Mouse (Mus musculus) heart, embryonic 13.5 days (tissue): ENCODE measurements around the gene Tgfb2. TPM values are rescaled to one million over a fixed set of nuclear protein-coding genes. Genes with fewer than 3 reads are reported as not detected.

ENCODE experiments used
- ATAC-seq: fragments of 200-750 bp; cut with Nextera tagmentation; 2 replicates; pipeline ENCODE4 v1.8.0; 2017; ENCODE audit warnings: moderate TSS enrichment; ENCODE audit not compliant: insufficient number of reproducible peaks, low FRiP score, low TSS enrichment; ENCODE audit errors: extremely low read depth
- H3K27ac ChIP-seq: fragments of 300-500 bp; sonication (generic); replicated peaks from 2 replicates; pipeline ENCODE4 v1.5.1; 2015; ENCODE audit warnings: moderate library complexity, mild to moderate bottlenecking, inconsistent platforms
- H3K27me3 ChIP-seq: fragments of 300-500 bp; sonication (generic); replicated peaks from 2 replicates; pipeline ENCODE4 v1.6.1; 2015; ENCODE audit warnings: mild to moderate bottlenecking, inconsistent platforms
- H3K36me3 ChIP-seq: fragments of 300-500 bp; sonication (generic); 2 replicates; pipeline ENCODE4 v1.6.1; 2015; ENCODE audit warnings: mild to moderate bottlenecking, inconsistent platforms
- H3K4me1 ChIP-seq: fragments of 300-500 bp; sonication (generic); 2 replicates; pipeline ENCODE4 v1.6.1; 2015; ENCODE audit warnings: inconsistent platforms
- H3K4me2 ChIP-seq: fragments of 300-500 bp; sonication (generic); 2 replicates; pipeline ENCODE4 v1.6.1; 2015; ENCODE audit warnings: inconsistent platforms, mild to moderate bottlenecking, moderate library complexity
- H3K4me3 ChIP-seq: fragments of 300-500 bp; sonication (generic); 2 replicates; pipeline ENCODE4 v1.5.1; 2015; ENCODE audit warnings: moderate library complexity, mild to moderate bottlenecking, inconsistent platforms
- H3K9ac ChIP-seq: fragments of 300-500 bp; sonication (generic); 2 replicates; pipeline ENCODE4 v1.6.1; 2015; ENCODE audit warnings: inconsistent platforms, mild to moderate bottlenecking, moderate library complexity
- H3K9me3 ChIP-seq: fragments of 300-500 bp; sonication (generic); 2 replicates; pipeline ENCODE4 v1.6.1; 2016; ENCODE audit warnings: inconsistent platforms
- WGBS: fragments of 180-500 bp; shearing (Covaris S2); methylation state at CpG from one replicate; pipeline ENCODE4 v1.1.7; 2015; ENCODE audit warnings: mixed read lengths; 5-methylcytosine and 5-hydroxymethylcytosine counted together
- polyA plus RNA-seq: library from polyadenylated mRNA; unstranded; fragments of >200 nt; fragmentation: Nextera tagmentation; extraction: Ambion mirVana; gene quantifications from 2 replicates; pipeline ENCODE4 v1.2.1, GENCODE M21; 2015

Tgfb2 gene
- polyA plus RNA-seq, 1 experiment from 2014 or later: 63.5 TPM

- no peaks in the 10 kb centered on the region for H3K9me3 ChIP-seq
Measured at GRCm38 (mm10) chr1:186675263-186675662, 30.5 kb downstream of the Tgfb2 start.

GRCm38 (mm10) chr1:186674621-186675020 is 31.2 kb downstream of the Tgfb2 start:
- peaks cover 80% of the 10 kb centered on the region for H3K4me1 ChIP-seq
- no peaks in the 10 kb centered on the region for H3K27me3 ChIP-seq
- H3K4me2 ChIP-seq: no peak overlapping the region
- ATAC-seq: no peak
- H3K4me3 ChIP-seq: no peak overlapping the region
- H3K27ac ChIP-seq: no peak overlapping the region
- no peak overlapping the region for H3K9ac ChIP-seq
- WGBS: 71% methylated on average over 3 of the region's 3 CpGs
- H3K36me3 ChIP-seq: peaks cover 17% of the 10 kb centered on the region
- no peaks in the 10 kb centered on the region for H3K9me3 ChIP-seq

More at GRCm38 (mm10) chr1:186675263-186675662, 30.5 kb downstream of the Tgfb2 start:
- no peaks in the 10 kb centered on the region for H3K27me3 ChIP-seq
- H3K9ac ChIP-seq: no peak overlapping the region
- no peak overlapping the region for H3K4me2 ChIP-seq
- H3K4me1 ChIP-seq: peaks cover 80% of the 10 kb centered on the region
- no peak overlapping the region for H3K27ac ChIP-seq
- H3K36me3 ChIP-seq: peaks cover 17% of the 10 kb centered on the region
- no peak for ATAC-seq
- H3K4me3 ChIP-seq: no peak overlapping the region
- WGBS: 72% methylated on average over 6 of the region's 6 CpGs

- Histone ChIP-seq H3K4me2 (no peak overlapping the region), H3K4me1 (peaks cover 77% of the 10 kb centered on the region), H3K4me3 (no peak overlapping the region), H3K36me3 (peaks cover 17% of the 10 kb centered on the region), H3K9me3 (no peaks in the 10 kb centered on the region), H3K27ac (no peak overlapping the region), H3K9ac (no peak overlapping the region), H3K27me3 (no peaks in the 10 kb centered on the region)
- ATAC-seq: no peak
- WGBS: 69% methylated on average over 4 of the region's 4 CpGs
Measured at GRCm38 (mm10) chr1:186673166-186673565, 32.6 kb downstream of the Tgfb2 start.

- no peaks in the 10 kb centered on the region for H3K27me3 ChIP-seq
- peak overlapping the region; percentile 90 for H3K27ac ChIP-seq
- WGBS: 14% methylated on average over 11 of the region's 11 CpGs
- no peak overlapping the region; the same call in 1 of the 2 replicates for H3K9ac ChIP-seq
- peak; percentile 64; the same call in 1 of the 2 replicates for ATAC-seq
- peaks cover 14% of the 10 kb centered on the region for H3K36me3 ChIP-seq
- H3K4me2 ChIP-seq: peak overlapping the region; percentile 60
- no peaks in the 10 kb centered on the region for H3K9me3 ChIP-seq
- H3K4me1 ChIP-seq: peaks cover 86% of the 10 kb centered on the region
- peak overlapping the region; percentile 21 for H3K4me3 ChIP-seq
Measured at GRCm38 (mm10) chr1:186663412-186663811, 42.4 kb downstream of the Tgfb2 start.

- no peaks in the 10 kb centered on the region for H3K9me3 ChIP-seq
- no peak for ATAC-seq
- H3K4me3 ChIP-seq: peak overlapping the region; percentile 21
- H3K4me2 ChIP-seq: peak overlapping the region; percentile 60
- no peaks in the 10 kb centered on the region for H3K27me3 ChIP-seq
- H3K27ac ChIP-seq: peak overlapping the region; percentile 90
- peaks cover 14% of the 10 kb centered on the region for H3K36me3 ChIP-seq
- WGBS: 16% methylated on average over 10 of the region's 10 CpGs
- peak overlapping the region; percentile 58 for H3K9ac ChIP-seq
- H3K4me1 ChIP-seq: peaks cover 86% of the 10 kb centered on the region
Measured at GRCm38 (mm10) chr1:186662996-186663395, 42.8 kb downstream of the Tgfb2 start.

- Histone ChIP-seq H3K27me3 (no peaks in the 10 kb centered on the region), H3K36me3 (peaks cover 14% of the 10 kb centered on the region), H3K4me3 (no peak overlapping the region), H3K9me3 (no peaks in the 10 kb centered on the region), H3K9ac (0 out of 2 replicates have a peak overlapping the region, but pooled peaks have one; percentile 1), H3K27ac (peak overlapping the region; percentile 49), H3K4me2 (no peak overlapping the region), H3K4me1 (peaks cover 81% of the 10 kb centered on the region)
- no peak for ATAC-seq
- 75% methylated on average over 15 of the region's 15 CpGs for WGBS
Measured at GRCm38 (mm10) chr1:186661206-186661921, 44.4 kb downstream of the Tgfb2 start.

- no peak for ATAC-seq
- H3K27ac ChIP-seq: no peak overlapping the region
- H3K36me3 ChIP-seq: peaks cover 10% of the 10 kb centered on the region; the same call in 1 of the 2 replicates
- H3K4me1 ChIP-seq: peaks cover 76% of the 10 kb centered on the region
- H3K4me2 ChIP-seq: no peak overlapping the region
- no peak overlapping the region for H3K4me3 ChIP-seq
- 81% methylated on average over 11 of the region's 11 CpGs for WGBS
- H3K27me3 ChIP-seq: no peaks in the 10 kb centered on the region
- H3K9me3 ChIP-seq: no peaks in the 10 kb centered on the region
- no peak overlapping the region for H3K9ac ChIP-seq
Measured at GRCm38 (mm10) chr1:186658783-186659182, 47.0 kb downstream of the Tgfb2 start.

- H3K27me3 ChIP-seq: no peaks in the 10 kb centered on the region
- 82% methylated on average over 16 of the region's 16 CpGs for WGBS
- H3K27ac ChIP-seq: peak overlapping the region; percentile 49; the same call in 1 of the 2 replicates
- no peak overlapping the region for H3K4me3 ChIP-seq
- no peak overlapping the region for H3K9ac ChIP-seq
- H3K9me3 ChIP-seq: no peaks in the 10 kb centered on the region
- no peak for ATAC-seq
- H3K4me1 ChIP-seq: peaks cover 75% of the 10 kb centered on the region
- H3K36me3 ChIP-seq: peaks cover 10% of the 10 kb centered on the region; the same call in 1 of the 2 replicates
- H3K4me2 ChIP-seq: no peak overlapping the region
Measured at GRCm38 (mm10) chr1:186657559-186658219, 48.1 kb downstream of the Tgfb2 start.

GRCm38 (mm10) chr1:186656732-186657329 is 49.0 kb downstream of the Tgfb2 start:
- 61% methylated on average over 5 of the region's 5 CpGs for WGBS
- Histone ChIP-seq H3K4me3 (no peak overlapping the region), H3K9me3 (no peaks in the 10 kb centered on the region), H3K4me1 (peaks cover 75% of the 10 kb centered on the region), H3K4me2 (no peak overlapping the region), H3K27me3 (no peaks in the 10 kb centered on the region), H3K27ac (peak overlapping the region; percentile 49), H3K9ac (no peak overlapping the region), H3K36me3 (peaks cover 10% of the 10 kb centered on the region; the same call in 1 of the 2 replicates)
- ATAC-seq: no peak

GRCm38 (mm10) chr1:186656201-186656600 is 49.6 kb downstream of the Tgfb2 start:
- Histone ChIP-seq H3K4me2 (no peak overlapping the region), H3K4me3 (no peak overlapping the region), H3K9ac (no peak overlapping the region), H3K9me3 (no peaks in the 10 kb centered on the region), H3K36me3 (peaks cover 7% of the 10 kb centered on the region; the same call in 1 of the 2 replicates), H3K4me1 (peaks cover 68% of the 10 kb centered on the region), H3K27me3 (no peaks in the 10 kb centered on the region), H3K27ac (no peak overlapping the region)
- 69% methylated on average over 1 of the region's 1 CpGs for WGBS
- no peak for ATAC-seq

GRCm38 (mm10) chr1:186655096-186655495 is 50.7 kb downstream of the Tgfb2 start:
- Histone ChIP-seq H3K9ac (no peak overlapping the region), H3K4me3 (no peak overlapping the region), H3K4me1 (peaks cover 58% of the 10 kb centered on the region), H3K9me3 (no peaks in the 10 kb centered on the region), H3K27me3 (no peaks in the 10 kb centered on the region), H3K4me2 (no peak overlapping the region), H3K36me3 (peaks cover 7% of the 10 kb centered on the region; the same call in 1 of the 2 replicates), H3K27ac (0 out of 2 replicates have a peak overlapping the region, but pooled peaks have one; percentile 15)
- no peak for ATAC-seq
- 67% methylated on average over 4 of the region's 4 CpGs for WGBS
